Comparison of ENCODE assay signal across 10 mouse cellular contexts in the genomic region with DNA sequence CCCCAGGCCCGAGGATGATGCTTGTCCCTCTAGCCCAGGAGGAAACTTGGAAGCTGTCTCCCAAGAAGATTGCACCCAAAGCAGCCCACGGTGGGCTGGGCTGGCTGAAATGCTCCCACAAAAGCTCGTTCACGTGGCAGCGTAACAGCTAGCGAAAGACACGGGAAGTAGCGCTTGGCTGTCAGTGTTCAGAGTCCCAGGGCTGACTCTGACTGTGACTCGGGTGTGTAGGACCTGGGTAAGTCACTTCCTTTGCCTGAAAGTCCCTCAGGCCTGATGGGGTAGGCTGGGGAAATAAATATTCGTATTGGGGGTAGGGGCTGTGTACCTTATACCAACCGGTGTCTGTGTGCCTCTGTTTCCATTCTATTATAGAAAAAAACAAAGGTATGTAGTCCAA. TPM values are rescaled to one million over a fixed set of nuclear protein-coding genes. Genes with fewer than 3 reads are reported as not detected.
DNase-seq lines count a peak whose midpoint lies in the region; ATAC-seq lines count a peak whose summit lies in the region.
"Had no signal": no experiment of that assay in that cellular context is flagged by ENCODE, and none has a peak within 500 bp of the region (broad histone marks: within the 10 kb centered on the region; RNA-seq: fewer than 3 reads in every experiment).

No protein-coding gene starts in this region.

- H3K36me3 ChIP-seq in kidney, embryonic 16.5 days (ENCODE audit: insufficient read depth, low read length), result no peaks in the 10 kb centered on the region
- H3K36me3 ChIP-seq in embryonic facial prominence, embryonic 10.5 days (replicated peaks), result no peaks in the 10 kb centered on the region
- H3K36me3 ChIP-seq in neural tube, embryonic 13.5 days, result no peaks in the 10 kb centered on the region
- H3K36me3 ChIP-seq: midbrain, embryonic 12.5 days had no signal

- H3K4me3 ChIP-seq in kidney, embryonic 16.5 days (ENCODE audit: low read length), result peak overlapping the region; percentile 46
- H3K4me3 ChIP-seq in embryonic facial prominence, embryonic 10.5 days, result peak overlapping the region; percentile 55
- H3K4me3 ChIP-seq in neural tube, embryonic 13.5 days, result no peak overlapping the region

- 10% methylated on average over 11 of the region's 11 CpGs for WGBS in kidney, embryonic 16.5 days
- WGBS in embryonic facial prominence, embryonic 10.5 days, result 9% methylated on average over 11 of the region's 11 CpGs
- WGBS in neural tube, embryonic 13.5 days, result 5% methylated on average over 11 of the region's 11 CpGs

- ATAC-seq in kidney, embryonic 16.5 days (ENCODE audit: low FRiP score, low TSS enrichment), result no peak
- peak; percentile 54 for ATAC-seq in inflammation-experienced regulatory T-cells, adult 6 months
- no peak for ATAC-seq in neural tube, embryonic 13.5 days (ENCODE audit: low read depth)

- H3K4me1 ChIP-seq in kidney, embryonic 16.5 days (ENCODE audit: insufficient read depth, low read length), result peaks cover 19% of the 10 kb centered on the region
- H3K4me1 ChIP-seq in embryonic facial prominence, embryonic 10.5 days, result peaks cover 44% of the 10 kb centered on the region
- H3K4me1 ChIP-seq in neural tube, embryonic 13.5 days (replicated peaks), result peaks cover 19% of the 10 kb centered on the region

- no peak for DNase-seq in kidney, postnatal 10 days
- no peak for DNase-seq in embryonic facial prominence, embryonic 10.5 days (ENCODE audit: low spot score)
- no peak for DNase-seq in ovary, postnatal 10 days (ENCODE audit: low spot score)
- no peak for DNase-seq in kidney, postnatal 36 days
- no peak for DNase-seq in cerebellum, adult 11 months
- DNase-seq: right cerebral cortex, postnatal 4 days had no signal

- H3K4me2 ChIP-seq in kidney, embryonic 16.5 days (replicated peaks; ENCODE audit: low read depth, low read length), result peak overlapping the region; percentile 71
- H3K4me2 ChIP-seq in neural tube, embryonic 13.5 days, result peak overlapping the region; percentile 61

- no peaks in the 10 kb centered on the region for H3K9me3 ChIP-seq in kidney, embryonic 16.5 days (ENCODE audit: low read length)
- H3K9me3 ChIP-seq in embryonic facial prominence, embryonic 10.5 days, result no peaks in the 10 kb centered on the region
- no peaks in the 10 kb centered on the region for H3K9me3 ChIP-seq in neural tube, embryonic 13.5 days
- H3K9me3 ChIP-seq: midbrain, embryonic 12.5 days had no signal

- H3K27me3 ChIP-seq in kidney, embryonic 16.5 days (ENCODE audit: insufficient read depth, low read length), result peaks cover 61% of the 10 kb centered on the region
- peaks cover 91% of the 10 kb centered on the region for H3K27me3 ChIP-seq in embryonic facial prominence, embryonic 10.5 days (replicated peaks; ENCODE audit: low read depth, poor library complexity, severe bottlenecking)
- peaks cover 77% of the 10 kb centered on the region for H3K27me3 ChIP-seq in neural tube, embryonic 13.5 days

- no peak overlapping the region for H3K9ac ChIP-seq in kidney, embryonic 16.5 days (replicated peaks; ENCODE audit: low read length)
- H3K9ac ChIP-seq in neural tube, embryonic 13.5 days, result no peak overlapping the region

- no peak overlapping the region for H3K27ac ChIP-seq in kidney, embryonic 16.5 days (ENCODE audit: low read length)
- H3K27ac ChIP-seq in embryonic facial prominence, embryonic 10.5 days (replicated peaks), result no peak overlapping the region
- no peak overlapping the region for H3K27ac ChIP-seq in neural tube, embryonic 13.5 days (replicated peaks)
- H3K27ac ChIP-seq: midbrain, embryonic 12.5 days had no signal

RNA-seq across cellular contexts. Expression of a gene that starts 0.7 kb away (rescaled TPM):
- 0.14 and 0.24 TPM in 2 replicates for polyA plus RNA-seq in kidney, embryonic 16.5 days (2015; fragmentation: Nextera tagmentation; extraction: Ambion mirVana)
- polyA plus RNA-seq in embryonic facial prominence, embryonic 10.5 days (2016; fragmentation: Nextera tagmentation; extraction: Ambion mirVana), result 0.11 and 0.17 TPM in 2 replicates
- polyA plus RNA-seq in inflammation-experienced regulatory T-cells, adult 6 months (2017; shearing (Covaris generic)), result 10 to 100 TPM in 1 of 3 experiments, 1 to 10 TPM in 2; 3.4 to 20.9 (median 3.6) TPM
- 0.07 and 0.15 TPM in 2 replicates for polyA plus RNA-seq in neural tube, embryonic 13.5 days (2015; fragmentation: Nextera tagmentation; extraction: Ambion mirVana)

RNA-seq across cellular contexts. Expression of a gene that starts 35.5 kb away (rescaled TPM):
- 4.0 TPM in 2 replicates for polyA plus RNA-seq in kidney, embryonic 16.5 days (2015; fragmentation: Nextera tagmentation; extraction: Ambion mirVana)
- 4.7 and 5.1 TPM in 2 replicates for polyA plus RNA-seq in embryonic facial prominence, embryonic 10.5 days (2016; fragmentation: Nextera tagmentation; extraction: Ambion mirVana)
- under 1 TPM in 2 of 3 experiments, not detected in 1; 0.21 to 0.44 TPM for polyA plus RNA-seq in inflammation-experienced regulatory T-cells, adult 6 months (2017; shearing (Covaris generic))
- polyA plus RNA-seq in neural tube, embryonic 13.5 days (2015; fragmentation: Nextera tagmentation; extraction: Ambion mirVana), result 9.1 and 9.5 TPM in 2 replicates
